Mouse (Mus musculus): ENCODE results near the gene Atg13. TPM values are rescaled to one million over a fixed set of nuclear protein-coding genes. Genes with fewer than 3 reads are reported as not detected.
"Not testable (repeated sequence)": the region's sequence is repeated elsewhere in the genome, so short reads cannot be mapped to it uniquely, and the experiment has no call there.

Atg13 gene
- 28.8 and 35.7 TPM in 2 replicates for polyA plus RNA-seq (2012; ENCODE audit: insufficient read depth, insufficient read length, missing spikeins)

DNA sequence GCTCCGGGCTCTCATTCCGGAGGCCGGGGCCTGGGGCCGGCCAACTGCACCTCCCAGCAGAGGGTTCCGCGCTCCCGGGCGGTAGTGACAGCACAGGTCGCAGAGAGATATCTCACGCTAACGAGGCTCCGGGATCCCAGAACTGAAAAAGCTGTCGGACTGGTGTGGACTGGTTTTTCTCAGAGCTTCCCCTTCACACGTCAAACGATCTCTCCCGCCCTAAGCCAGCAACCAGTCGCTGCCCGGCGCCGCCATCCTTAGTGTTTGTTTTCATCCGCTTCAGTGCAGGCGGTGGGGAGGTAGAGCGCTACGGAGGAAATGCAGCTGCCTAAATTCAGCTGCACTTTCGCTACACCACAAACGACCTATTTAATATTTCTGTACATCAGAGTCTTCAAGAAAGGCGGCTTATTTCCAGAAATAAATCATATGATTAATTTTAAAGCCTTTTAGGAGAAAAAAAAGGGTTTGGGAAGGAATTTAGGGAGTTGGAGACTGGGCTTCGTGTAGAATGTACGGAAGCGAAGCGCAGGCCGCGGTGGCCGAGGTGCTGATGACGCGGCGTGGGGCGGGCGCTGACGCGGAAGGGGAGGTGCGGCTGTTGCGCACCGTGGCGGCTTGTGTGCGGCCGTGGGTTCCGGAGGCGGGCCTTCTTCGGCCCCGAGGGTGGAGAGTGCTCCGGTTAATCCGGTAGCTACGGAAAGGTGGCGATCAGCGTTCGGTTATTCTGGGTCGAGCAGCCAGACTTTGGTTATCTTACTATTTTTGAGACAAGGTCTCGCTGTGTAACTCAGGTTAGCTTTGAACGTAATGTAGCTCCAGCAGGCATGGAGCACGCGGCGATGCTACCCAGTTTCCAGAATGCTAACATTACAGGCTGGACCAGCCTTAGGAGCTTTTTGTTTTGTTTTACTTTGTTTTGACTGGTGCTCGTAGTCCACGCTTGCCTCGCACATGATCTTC lies at the start of gene Atg13, which contains the start of gene Harbi1:
Gene Atg13, minus strand, starts transcription at position 305 of the 963 bp plus-strand sequence.
Gene Harbi1, plus strand, starts transcription at position 581 of the 963 bp plus-strand sequence.
- TF ChIP-seq CTCF (IDR thresholded peaks at IDR 0.05; ENCODE audit: low read depth, low read length) (no peak), POLR2A (IDR thresholded peaks at IDR 0.05; ENCODE audit: borderline replicate concordance, low read depth, low read length) (0 out of 2 replicates have a peak, but pooled peaks have one; percentile 72)
- Histone ChIP-seq H3K4me1 (ENCODE audit: control insufficient read depth, insufficient read depth, low read length) (peaks cover 9% of the 10 kb centered on the region), H3K27ac (ENCODE audit: insufficient read depth, low read depth, low read length) (peak within 1 kb of the TSS; percentile 72), H3K4me3 (ENCODE audit: insufficient read depth, low read length) (peak within 1 kb of the TSS; percentile 90)

DNA sequence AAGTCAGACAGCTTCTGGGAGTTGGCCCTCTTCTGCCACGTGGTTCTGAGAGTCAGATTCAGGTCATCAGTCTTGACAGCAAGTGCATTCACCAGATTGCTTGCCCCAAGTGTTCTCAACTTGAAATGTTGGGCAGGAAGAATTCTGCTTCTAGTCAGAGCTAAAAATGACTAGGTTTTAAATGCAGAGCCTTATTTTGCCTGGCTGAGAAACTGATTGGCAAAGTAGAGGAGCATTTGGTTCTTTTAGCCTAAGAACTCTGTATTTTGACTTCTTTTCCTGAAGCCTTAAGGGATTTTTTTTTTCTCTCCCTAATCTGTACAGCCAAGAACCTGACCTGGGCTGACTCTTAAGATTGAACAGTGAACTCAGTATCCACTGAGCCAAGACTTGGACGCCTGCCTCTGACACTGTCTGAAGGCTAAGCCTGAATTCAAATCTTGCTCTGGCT lies 39.5 kb upstream of the Atg13 start:
- H3K4me1 ChIP-seq (ENCODE audit: control insufficient read depth, insufficient read depth, low read length), result peaks cover 4% of the 10 kb centered on the region
- H3K27ac ChIP-seq (ENCODE audit: insufficient read depth, low read depth, low read length), result no peak overlapping the region
- TF ChIP-seq POLR2A (IDR thresholded peaks at IDR 0.05; ENCODE audit: borderline replicate concordance, low read depth, low read length) (no peak), CTCF (IDR thresholded peaks at IDR 0.05; ENCODE audit: low read depth, low read length) (no peak)
- H3K4me3 ChIP-seq (ENCODE audit: insufficient read depth, low read length), result no peak overlapping the region

DNA sequence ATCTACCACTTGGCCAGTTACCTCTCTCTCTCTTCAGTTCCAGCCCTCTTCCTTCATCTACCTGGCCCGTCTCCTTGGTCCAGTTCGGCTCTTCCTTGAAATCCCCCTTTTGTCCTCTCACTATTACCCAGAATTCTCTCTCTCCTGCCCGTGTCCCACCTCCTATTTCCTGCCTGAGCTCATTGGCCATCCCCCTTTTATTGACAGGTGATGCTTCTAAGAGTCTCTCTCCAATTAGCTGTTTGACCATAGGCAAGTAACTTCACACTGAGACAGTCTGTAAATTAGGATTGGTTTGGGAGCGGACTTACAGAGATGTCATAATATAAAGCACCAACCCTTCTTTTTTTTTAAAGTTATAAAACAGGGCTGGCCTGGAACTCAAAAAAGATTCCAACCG lies 34.3 kb upstream of the Atg13 start:
- Histone ChIP-seq H3K27ac (ENCODE audit: insufficient read depth, low read depth, low read length) (no peak overlapping the region), H3K4me1 (ENCODE audit: control insufficient read depth, insufficient read depth, low read length) (peaks cover 5% of the 10 kb centered on the region), H3K4me3 (ENCODE audit: insufficient read depth, low read length) (no peak overlapping the region)
- TF ChIP-seq POLR2A (IDR thresholded peaks at IDR 0.05; ENCODE audit: borderline replicate concordance, low read depth, low read length) (no peak), CTCF (IDR thresholded peaks at IDR 0.05; ENCODE audit: low read depth, low read length) (no peak)

DNA sequence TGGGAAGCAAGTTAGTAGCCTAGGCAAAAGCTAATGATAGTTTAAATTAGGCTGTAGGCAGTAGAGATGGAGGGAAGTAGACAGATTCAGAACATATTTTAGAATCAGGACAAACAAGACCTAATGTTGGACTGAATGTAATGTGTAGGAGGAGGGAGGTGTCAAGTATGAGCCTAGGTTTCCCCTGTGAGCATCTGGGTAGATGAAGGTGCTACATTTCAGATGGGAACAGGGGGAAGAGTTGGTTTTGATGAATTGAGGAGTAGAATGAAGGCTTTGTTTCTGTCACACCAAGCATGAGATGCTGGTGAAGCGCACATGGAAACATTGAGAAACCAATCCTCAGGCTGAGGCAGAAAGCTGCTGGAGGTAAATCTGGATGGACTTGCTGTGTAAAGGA lies 29.2 kb upstream of the Atg13 start:
- no peak overlapping the region for H3K4me3 ChIP-seq (ENCODE audit: insufficient read depth, low read length)
- H3K4me1 ChIP-seq (ENCODE audit: control insufficient read depth, insufficient read depth, low read length), result peaks cover 16% of the 10 kb centered on the region
- TF ChIP-seq CTCF (IDR thresholded peaks at IDR 0.05; ENCODE audit: low read depth, low read length) (no peak), POLR2A (IDR thresholded peaks at IDR 0.05; ENCODE audit: borderline replicate concordance, low read depth, low read length) (no peak)
- H3K27ac ChIP-seq (ENCODE audit: insufficient read depth, low read depth, low read length), result no peak overlapping the region

DNA sequence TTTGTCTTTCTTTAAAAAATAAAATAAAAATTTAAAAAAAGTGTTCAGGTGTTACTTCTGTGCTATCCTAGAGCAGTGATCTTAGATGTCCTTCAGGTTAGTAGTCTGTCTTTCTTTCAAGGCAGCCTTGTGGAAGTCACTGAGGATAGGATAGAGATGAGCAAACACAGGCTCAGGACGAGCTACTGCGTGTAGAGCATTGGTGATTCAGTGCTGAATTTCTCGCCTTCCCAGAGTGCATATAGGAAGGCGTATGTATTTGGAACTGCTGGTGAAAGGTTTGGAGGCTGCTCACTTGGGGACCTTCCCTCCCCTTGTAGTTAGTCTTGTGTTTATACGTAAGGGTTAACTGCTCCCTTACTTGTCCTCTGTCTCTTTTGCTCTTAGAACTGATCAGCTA lies 24.8 kb upstream of the Atg13 start:
- Histone ChIP-seq H3K4me3 (ENCODE audit: insufficient read depth, low read length) (no peak overlapping the region), H3K4me1 (ENCODE audit: control insufficient read depth, insufficient read depth, low read length) (peaks cover 14% of the 10 kb centered on the region), H3K27ac (ENCODE audit: insufficient read depth, low read depth, low read length) (no peak overlapping the region)
- TF ChIP-seq CTCF (IDR thresholded peaks at IDR 0.05; ENCODE audit: low read depth, low read length) (no peak), POLR2A (IDR thresholded peaks at IDR 0.05; ENCODE audit: borderline replicate concordance, low read depth, low read length) (no peak)

DNA sequence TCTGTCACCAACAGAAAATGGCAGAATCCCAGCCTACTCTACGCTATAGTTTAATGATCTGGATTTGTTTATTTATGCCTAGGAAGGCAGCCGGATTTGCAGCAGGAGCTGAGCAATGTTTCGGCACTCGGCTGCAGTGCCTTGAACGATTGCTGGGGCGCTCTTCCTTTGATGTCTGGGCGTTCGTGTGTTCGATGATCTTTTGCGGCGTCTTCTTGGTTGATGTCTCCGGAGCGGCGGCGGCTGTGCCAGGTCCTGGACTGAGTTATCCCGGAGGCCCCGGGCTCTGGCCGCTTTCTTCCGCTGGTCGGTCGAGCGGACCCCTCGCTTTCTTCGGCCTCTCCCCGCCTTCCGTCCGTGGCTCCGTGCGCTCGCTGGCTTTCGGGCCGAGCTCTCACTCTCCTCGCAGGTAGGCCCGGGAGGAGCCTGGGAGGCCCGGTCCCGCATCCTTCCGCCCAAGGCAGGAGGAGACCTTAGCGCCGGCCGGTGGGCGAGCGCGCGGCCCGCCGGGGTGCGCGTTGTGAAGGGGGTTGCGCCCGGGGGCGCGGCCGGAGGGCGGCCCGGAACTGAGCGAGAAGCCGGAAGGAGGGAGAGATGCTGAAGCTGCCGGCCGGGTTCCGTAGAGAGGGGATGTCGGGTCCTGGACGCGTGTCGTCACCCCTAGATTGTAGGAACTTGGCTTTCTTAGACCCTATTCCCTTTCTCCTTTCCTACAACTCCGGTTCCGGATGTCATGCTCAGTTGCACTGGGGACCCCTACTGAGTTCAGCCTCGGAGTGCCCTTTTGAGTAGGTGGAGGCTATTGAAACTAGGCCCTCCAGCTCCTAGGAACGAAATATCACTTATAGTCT lies 19.8 kb upstream of the Atg13 start, which contains the start of gene Ambra1:
Gene Ambra1, plus strand, starts transcription at position 164 of the 851 bp plus-strand sequence.
- TF ChIP-seq POLR2A (IDR thresholded peaks at IDR 0.05; ENCODE audit: borderline replicate concordance, low read depth, low read length) (no peak), CTCF (IDR thresholded peaks at IDR 0.05; ENCODE audit: low read depth, low read length) (no peak)
- H3K4me1 ChIP-seq (ENCODE audit: control insufficient read depth, insufficient read depth, low read length), result peaks cover 34% of the 10 kb centered on the region
- peak within 1 kb of the TSS; percentile 89 for H3K27ac ChIP-seq (ENCODE audit: insufficient read depth, low read depth, low read length)
- peak within 1 kb of the TSS; percentile 97 for H3K4me3 ChIP-seq (ENCODE audit: insufficient read depth, low read length)

DNA sequence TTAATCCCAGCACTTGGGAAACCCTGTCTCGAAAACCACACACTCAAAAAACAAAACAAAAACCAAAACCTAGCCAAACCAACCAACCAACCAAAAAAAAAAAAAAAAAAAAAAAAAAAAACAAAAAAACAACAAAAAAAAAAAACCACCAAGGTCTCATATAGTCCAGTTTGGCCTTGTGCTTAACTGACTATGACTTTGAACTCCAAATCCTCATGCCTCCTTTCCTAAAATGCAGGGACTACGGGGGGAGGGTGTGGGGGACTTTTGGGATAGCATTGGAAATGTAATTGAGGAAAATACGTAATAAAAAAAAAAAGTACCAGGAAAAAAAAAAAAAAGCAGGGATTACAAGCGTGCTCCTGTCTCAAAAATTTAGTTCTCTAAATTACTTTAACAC lies 19.2 kb upstream of the Atg13 start:
- peak overlapping the region; percentile 97 for H3K4me3 ChIP-seq (ENCODE audit: insufficient read depth, low read length)
- peak overlapping the region; percentile 46 for H3K27ac ChIP-seq (ENCODE audit: insufficient read depth, low read depth, low read length)
- TF ChIP-seq POLR2A (IDR thresholded peaks at IDR 0.05; ENCODE audit: borderline replicate concordance, low read depth, low read length), result no peak
- TF ChIP-seq CTCF (IDR thresholded peaks at IDR 0.05; ENCODE audit: low read depth, low read length), result no peak

DNA sequence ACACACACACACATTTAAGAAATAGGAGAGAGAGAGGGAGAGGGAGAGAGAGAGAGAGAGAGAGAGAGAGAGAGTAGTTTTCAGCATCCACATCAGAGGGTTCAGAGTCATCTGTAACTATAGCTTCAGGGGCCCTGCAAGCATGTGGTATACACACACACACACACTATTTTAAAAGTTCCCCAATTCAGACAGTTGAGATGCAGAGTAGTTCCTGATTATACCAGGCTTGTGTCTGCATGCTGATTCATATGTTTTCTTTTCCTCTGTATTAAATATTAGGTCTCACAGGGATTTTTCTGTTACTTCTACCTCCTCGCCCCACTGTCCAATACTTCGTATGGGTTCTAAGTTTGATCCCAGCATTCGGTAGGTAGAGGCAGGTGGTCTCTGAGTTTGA lies 16.6 kb upstream of the Atg13 start:
- Histone ChIP-seq H3K4me3 (ENCODE audit: insufficient read depth, low read length) (no peak overlapping the region), H3K4me1 (ENCODE audit: control insufficient read depth, insufficient read depth, low read length) (peaks cover 50% of the 10 kb centered on the region), H3K27ac (ENCODE audit: insufficient read depth, low read depth, low read length) (peak overlapping the region; percentile 87)
- TF ChIP-seq CTCF (IDR thresholded peaks at IDR 0.05; ENCODE audit: low read depth, low read length) (no peak), POLR2A (IDR thresholded peaks at IDR 0.05; ENCODE audit: borderline replicate concordance, low read depth, low read length) (no peak)

More for the DNA sequence above, 19.2 kb upstream of the Atg13 start:
- peaks cover 39% of the 10 kb centered on the region for H3K4me1 ChIP-seq (ENCODE audit: control insufficient read depth, insufficient read depth, low read length)

DNA sequence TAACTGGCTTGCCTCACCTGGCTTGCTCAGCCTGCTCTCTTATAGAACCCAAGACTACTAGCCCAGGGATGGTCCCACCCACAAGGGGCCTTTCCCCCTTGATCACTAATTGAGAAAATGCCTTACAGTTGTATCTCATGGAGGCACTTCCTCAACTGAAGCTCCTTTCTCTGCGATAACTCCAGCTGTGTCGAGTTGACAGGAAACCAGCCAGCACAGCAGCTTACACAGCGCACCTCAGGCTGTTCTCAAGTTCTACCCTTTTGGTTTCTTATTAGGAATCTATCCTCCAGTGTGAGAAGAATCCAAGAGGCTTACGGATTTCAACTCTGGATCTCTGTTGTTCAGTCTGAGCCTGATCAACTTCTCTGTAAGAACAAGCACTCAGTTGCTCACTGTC lies 15.1 kb upstream of the Atg13 start:
- peaks cover 48% of the 10 kb centered on the region for H3K4me1 ChIP-seq (ENCODE audit: control insufficient read depth, insufficient read depth, low read length)
- H3K27ac ChIP-seq (ENCODE audit: insufficient read depth, low read depth, low read length), result peak overlapping the region; percentile 87
- H3K4me3 ChIP-seq (ENCODE audit: insufficient read depth, low read length), result not testable (repeated sequence)
